Mouse (Mus musculus) embryonic fibroblast, embryonic 13.5 days (primary cell): Measurements from ENCODE around the gene Cdk17.

ENCODE experiments used
- CTCF ChIP-seq: IDR thresholded peaks from 2 replicates; pipeline ENCODE4 v1.5.1; 2011; ENCODE audit warnings: mild to moderate bottlenecking, control low read depth, low read length, moderate library complexity, borderline replicate concordance; ENCODE audit not compliant: insufficient read depth
- POLR2A ChIP-seq: IDR thresholded peaks from 2 replicates; pipeline ENCODE4 v1.6.1; 2011; ENCODE audit warnings: low read depth, mild to moderate bottlenecking, control low read depth, low read length, moderate library complexity

GRCm38 (mm10) chr10:93251426-93251825, 90.8 kb downstream of the Cdk17 start:
- no peak for TF ChIP-seq POLR2A
- no peak for TF ChIP-seq CTCF
